Mouse (Mus musculus): Measurements from ENCODE around the gene Serpina10. TPM values are rescaled to one million over a fixed set of nuclear protein-coding genes. Genes with fewer than 3 reads are reported as not detected.
"Not testable (repeated sequence)": the region's sequence is repeated elsewhere in the genome, so short reads cannot be mapped to it uniquely, and the experiment has no call there.

Serpina10 gene
- total RNA-seq (2015; ENCODE audit: low replicate concordance) (not detected in 2 replicates), total RNA-seq (2017; ENCODE audit: low replicate concordance) (not detected in 2 replicates)

DNA sequence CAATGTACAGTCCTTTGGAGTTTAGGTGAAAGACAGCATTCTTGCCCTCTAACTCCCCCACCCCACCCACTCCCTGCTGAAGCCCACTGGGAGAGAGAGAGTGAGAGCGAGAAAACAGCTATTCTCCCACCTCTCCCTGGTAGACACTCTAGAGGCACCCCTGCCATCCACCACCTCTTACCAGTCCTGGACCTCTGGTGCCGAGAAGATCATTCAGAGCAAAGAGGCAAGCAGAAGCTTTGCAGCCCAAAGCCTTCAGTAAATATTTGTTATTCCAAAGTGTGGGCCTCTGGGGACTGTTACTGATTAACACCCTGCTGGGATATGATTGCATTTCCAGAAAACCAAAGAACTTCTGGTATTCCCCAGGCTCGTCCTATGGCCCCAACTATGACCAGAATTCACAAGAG lies at the start of gene Serpina10:
Gene Serpina10, minus strand, starts transcription at position 242 of the 410 bp plus-strand sequence.
- ATAC-seq (replicated peaks; ENCODE audit: low FRiP score, poor library complexity, severe bottlenecking) = no peak

DNA sequence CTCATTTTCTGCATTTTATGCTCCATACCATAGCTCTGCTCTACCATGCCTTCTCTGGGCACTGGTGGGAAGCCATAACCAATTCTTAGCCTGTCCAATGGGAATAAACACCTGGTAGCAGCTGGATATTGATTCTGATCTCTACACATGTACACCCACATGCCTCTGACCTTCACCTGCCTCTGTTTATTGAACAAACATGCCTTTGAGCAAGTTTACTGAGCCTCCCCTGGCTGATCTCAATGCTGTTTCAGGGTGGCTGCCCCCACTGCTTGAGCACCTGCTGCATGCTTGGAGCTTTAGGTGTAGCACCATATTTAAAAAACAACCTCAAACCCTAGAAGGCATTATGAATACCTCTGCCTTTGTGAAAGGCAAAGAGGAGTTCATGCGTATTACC lies 48.6 kb upstream of the Serpina10 start:
- not testable (repeated sequence) for ATAC-seq (replicated peaks; ENCODE audit: low FRiP score, poor library complexity, severe bottlenecking)

DNA sequence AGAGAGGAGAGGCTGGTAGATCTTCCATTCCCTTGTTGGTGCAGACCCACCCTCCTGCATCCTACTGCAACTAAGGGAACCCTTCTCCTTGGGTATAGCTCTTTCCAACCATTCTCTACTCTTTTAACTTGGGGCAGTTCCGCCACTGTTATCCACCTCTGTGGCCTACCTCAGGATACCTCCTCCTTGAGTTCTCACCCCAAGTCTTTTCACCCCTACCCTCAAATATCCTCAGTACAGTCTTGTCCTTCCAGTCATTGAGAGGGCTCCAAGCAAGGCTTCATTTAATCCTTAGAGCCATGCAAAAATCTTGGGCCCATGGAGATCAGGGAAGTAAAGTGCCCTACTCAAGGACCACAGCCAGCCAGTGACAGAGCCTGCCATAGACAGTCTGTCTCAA lies 44.8 kb upstream of the Serpina10 start, which contains the start of gene Serpina16:
Gene Serpina16, minus strand, starts transcription at position 101 of the 400 bp plus-strand sequence.
- no peak for ATAC-seq (replicated peaks; ENCODE audit: low FRiP score, poor library complexity, severe bottlenecking)

DNA sequence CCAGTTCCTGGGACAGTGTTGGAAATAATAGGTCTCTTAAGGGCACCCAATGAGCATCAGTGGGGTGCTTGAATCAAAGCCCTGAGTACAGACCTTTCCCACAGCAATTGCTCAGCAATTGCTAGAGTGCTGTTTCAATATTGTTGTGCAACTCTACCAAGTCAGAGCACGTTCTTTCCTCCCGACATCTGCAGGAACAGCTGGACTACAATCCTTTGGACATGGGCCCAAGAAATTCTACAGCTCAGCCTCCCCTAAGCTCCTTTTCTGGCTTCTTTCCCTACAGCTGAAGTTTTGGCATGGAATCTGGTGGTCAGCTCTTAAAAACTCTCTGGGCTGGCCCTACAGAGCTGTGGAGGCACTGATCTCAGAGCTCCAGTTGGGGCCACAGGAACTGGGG lies 41.9 kb upstream of the Serpina10 start:
- no peak for ATAC-seq (replicated peaks; ENCODE audit: low FRiP score, poor library complexity, severe bottlenecking)

- ATAC-seq (replicated peaks; ENCODE audit: low FRiP score, poor library complexity, severe bottlenecking) = no peak
Measured at GRCm38 (mm10) chr12:103671483-103671882, 40.2 kb upstream of the Serpina10 start.

DNA sequence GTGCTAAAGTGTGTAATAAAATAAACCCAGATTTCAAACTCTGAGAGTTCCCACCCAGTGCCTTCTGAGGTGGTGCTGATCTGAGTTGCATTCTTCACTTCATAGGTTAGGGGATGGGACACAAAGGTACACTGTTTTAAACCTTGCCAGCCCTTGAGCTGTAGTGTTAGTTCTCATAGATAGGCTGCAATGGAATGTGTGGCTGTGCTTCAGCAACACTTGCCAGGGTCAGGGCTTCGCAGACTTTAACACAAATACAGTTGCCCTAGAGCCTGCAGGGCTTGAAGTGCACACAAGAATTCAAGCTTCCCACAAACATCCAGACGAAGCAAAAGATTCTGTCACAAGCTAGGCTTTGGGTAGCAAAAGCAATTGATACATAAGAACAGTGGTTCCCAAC lies 39.7 kb upstream of the Serpina10 start:
- no peak for ATAC-seq (replicated peaks; ENCODE audit: low FRiP score, poor library complexity, severe bottlenecking)

DNA sequence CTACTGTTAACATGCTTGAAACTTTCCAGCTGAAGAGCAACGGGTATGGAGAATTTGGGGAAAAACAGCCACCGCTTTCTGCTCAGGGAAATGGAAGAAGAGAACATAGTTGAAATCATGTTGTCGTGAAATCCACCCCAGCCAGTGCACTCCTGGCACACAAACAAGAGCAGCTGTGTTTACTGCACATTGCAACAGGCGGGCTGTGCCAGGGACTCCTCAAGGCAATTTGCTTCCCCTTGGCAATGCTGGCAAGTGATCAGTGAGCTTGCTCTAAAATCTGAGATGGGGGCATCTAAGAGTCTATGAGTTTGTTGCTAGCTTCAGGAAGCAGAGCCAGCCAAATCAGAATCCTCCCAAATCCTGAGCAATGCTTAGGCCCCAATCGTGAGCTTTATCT lies 39.1 kb upstream of the Serpina10 start:
- ATAC-seq (replicated peaks; ENCODE audit: low FRiP score, poor library complexity, severe bottlenecking) = no peak

DNA sequence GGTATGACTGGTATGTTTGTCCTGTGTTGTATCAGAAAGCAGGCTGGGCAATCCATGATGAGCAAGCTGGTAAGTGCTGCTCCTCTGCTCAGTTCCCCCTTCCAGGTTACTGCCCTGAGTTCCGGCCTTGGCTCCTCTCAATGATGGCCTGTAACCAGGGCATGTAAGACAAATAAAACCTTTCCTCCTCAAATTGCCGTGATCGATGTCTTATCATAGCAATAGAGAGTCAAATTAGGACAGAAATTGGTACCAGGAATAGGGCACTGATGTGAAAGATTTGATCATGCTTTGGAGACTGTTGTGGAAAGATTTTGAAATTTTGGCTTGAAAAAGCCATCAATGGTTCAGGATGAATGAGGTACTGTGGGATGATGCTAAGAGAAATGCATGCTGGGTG lies 34.0 kb upstream of the Serpina10 start:
- ATAC-seq (replicated peaks; ENCODE audit: low FRiP score, poor library complexity, severe bottlenecking) = no peak

DNA sequence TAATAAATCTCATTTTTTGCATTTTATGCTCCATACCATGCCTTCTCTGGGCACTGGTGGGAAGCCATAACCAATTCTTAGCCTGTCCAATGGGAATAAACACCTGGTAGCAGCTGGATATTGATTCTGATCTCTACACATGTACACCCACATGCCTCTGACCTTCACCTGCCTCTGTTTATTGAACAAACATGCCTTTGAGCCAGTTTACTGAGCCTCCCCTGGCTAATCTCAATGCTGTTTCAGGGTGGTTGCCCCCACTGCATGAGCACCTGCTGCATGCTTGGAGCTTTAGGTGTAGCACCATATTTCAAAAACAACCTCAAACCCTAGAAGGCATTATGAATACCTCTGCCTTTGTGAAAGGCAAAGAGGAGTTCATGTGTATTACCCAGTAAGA lies 30.8 kb upstream of the Serpina10 start:
- ATAC-seq (replicated peaks; ENCODE audit: low FRiP score, poor library complexity, severe bottlenecking) = not testable (repeated sequence)

GRCm38 (mm10) chr12:103660076-103660475 lies 28.8 kb upstream of the Serpina10 start:
- no peak for ATAC-seq (replicated peaks; ENCODE audit: low FRiP score, poor library complexity, severe bottlenecking)

GRCm38 (mm10) chr12:103659171-103659570 lies 27.9 kb upstream of the Serpina10 start:
- ATAC-seq (replicated peaks; ENCODE audit: low FRiP score, poor library complexity, severe bottlenecking) = no peak

DNA sequence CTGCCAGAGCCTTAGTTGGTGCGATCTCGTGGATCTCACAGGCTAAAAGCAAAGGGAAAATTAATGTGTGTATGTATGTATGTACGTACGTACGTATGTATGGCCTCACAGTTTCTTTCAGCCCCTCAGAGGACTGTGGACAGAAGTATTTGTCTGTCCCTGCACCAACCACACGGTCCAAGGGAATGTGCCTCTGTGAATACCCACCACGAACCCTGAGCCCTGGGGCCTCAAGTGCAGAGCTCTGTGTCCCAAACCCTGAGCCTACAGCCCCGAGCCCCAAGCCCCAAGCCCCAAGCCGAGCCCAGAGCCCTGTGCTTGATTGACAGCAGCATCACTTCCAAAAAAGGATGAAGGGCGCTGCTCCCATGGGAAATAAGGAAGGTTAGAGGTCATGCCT lies 26.7 kb upstream of the Serpina10 start:
- no peak for ATAC-seq (replicated peaks; ENCODE audit: low FRiP score, poor library complexity, severe bottlenecking)

- no peak for ATAC-seq (replicated peaks; ENCODE audit: low FRiP score, poor library complexity, severe bottlenecking)
Measured at GRCm38 (mm10) chr12:103656848-103657626, 25.8 kb upstream of the Serpina10 start, which contains the start of gene Serpina6. Serpina6 (minus strand) TSS chr12:103657212.

GRCm38 (mm10) chr12:103655123-103656044 lies 24.1 kb upstream of the Serpina10 start:
- no peak for ATAC-seq (replicated peaks; ENCODE audit: low FRiP score, poor library complexity, severe bottlenecking)

DNA sequence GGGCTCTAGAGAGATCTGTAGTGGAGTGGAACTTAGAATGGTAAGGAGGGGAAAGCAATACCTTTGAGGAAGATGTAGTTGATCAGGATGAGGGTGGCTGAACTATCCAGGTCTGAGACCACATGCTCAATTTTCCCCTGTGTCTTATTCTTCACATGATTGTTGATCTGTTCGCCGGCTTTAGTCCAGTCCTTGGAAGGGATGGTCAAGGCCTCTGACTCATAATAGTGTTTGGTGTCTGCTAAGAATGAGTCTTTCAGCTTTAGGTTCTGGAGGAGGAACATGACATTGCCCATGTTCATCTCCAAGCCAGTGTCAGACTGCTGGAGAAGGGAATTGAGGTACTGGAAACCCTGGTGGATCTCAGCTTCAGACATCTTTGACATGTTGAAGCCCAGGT lies 22.6 kb upstream of the Serpina10 start:
- no peak for ATAC-seq (replicated peaks; ENCODE audit: low FRiP score, poor library complexity, severe bottlenecking)

- no peak for ATAC-seq (replicated peaks; ENCODE audit: low FRiP score, poor library complexity, severe bottlenecking)
Measured at GRCm38 (mm10) chr12:103646314-103646713, 15.1 kb upstream of the Serpina10 start.

DNA sequence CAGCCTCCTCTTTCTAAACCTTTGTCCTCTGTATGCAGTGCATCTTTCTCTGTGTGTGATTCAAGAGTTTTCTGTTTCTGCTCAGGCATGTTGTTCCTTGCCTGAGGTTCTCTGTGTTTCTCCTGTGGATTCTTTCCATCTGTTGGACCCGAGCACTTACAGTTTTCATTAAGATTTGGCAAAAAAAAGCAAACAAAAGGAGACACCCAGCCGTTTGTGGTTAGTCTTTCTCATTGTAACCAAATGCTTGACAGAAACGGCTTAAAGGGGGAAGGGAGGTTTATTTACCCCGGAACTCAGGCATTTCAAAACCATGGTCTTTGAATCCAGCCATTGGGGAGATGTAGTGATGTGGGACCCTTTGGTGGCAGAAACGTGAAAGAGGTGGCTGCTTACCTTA lies 13.4 kb upstream of the Serpina10 start:
- ATAC-seq (replicated peaks; ENCODE audit: low FRiP score, poor library complexity, severe bottlenecking) = no peak

DNA sequence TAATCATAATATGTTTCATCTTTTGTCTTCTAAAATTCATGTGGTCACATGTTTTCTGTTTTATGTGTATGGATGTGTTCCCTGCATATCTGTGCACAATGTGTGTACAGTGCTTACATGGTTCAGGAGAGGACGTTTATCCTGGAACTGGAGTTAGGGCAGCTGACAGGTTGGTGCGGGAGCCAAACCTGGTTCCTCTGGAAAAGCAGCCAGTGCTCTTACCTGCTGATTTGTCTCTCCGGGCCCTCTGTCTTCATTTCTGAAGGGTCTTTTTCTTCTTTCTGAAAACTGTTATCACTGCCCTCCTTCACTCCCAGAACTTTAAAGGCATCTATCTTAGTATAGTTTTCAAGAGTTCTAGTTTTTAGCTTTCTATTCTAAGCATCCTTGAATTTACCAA lies 12.6 kb upstream of the Serpina10 start:
- no peak for ATAC-seq (replicated peaks; ENCODE audit: low FRiP score, poor library complexity, severe bottlenecking)

DNA sequence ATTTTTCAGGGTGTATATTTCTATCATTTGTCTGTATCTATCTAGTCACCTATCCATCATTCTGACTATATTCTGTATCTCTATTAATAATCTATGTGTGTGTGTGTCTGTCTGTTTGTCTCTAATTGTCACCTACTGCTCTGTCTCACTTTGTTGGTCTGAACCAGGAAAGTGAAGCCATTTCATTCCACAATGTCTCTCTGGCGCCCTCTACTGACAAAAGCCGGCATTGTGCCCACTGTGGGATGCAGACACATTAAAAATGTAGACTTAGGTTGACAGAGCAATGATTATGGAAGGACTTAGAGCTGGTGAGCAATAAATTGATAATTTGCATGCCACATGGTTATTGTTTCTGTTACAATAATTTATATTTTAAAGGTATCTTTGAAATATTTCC lies 12.1 kb upstream of the Serpina10 start:
- ATAC-seq (replicated peaks; ENCODE audit: low FRiP score, poor library complexity, severe bottlenecking) = no peak

GRCm38 (mm10) chr12:103635846-103636245 lies 4.6 kb upstream of the Serpina10 start:
- no peak for ATAC-seq (replicated peaks; ENCODE audit: low FRiP score, poor library complexity, severe bottlenecking)

- no peak for ATAC-seq (replicated peaks; ENCODE audit: low FRiP score, poor library complexity, severe bottlenecking)
Measured at GRCm38 (mm10) chr12:103634430-103634829, 3.2 kb upstream of the Serpina10 start.
